Mouse (Mus musculus): Measurements from ENCODE around the gene Slit1. TPM values are rescaled to one million over a fixed set of nuclear protein-coding genes. Genes with fewer than 3 reads are reported as not detected.

Slit1 gene
- polyA plus RNA-seq, 1 experiment from 2014 or later: 0.35 TPM

GRCm38 (mm10) chr19:41768711-41769110, 25.2 kb upstream of the Slit1 start:
- Histone ChIP-seq H3K4me3 (ENCODE audit: low read depth, low read length) (no peak overlapping the region), H3K4me2 (replicated peaks; ENCODE audit: low read depth) (no peak overlapping the region), H3K27me3 (replicated peaks; ENCODE audit: control insufficient read depth, insufficient read depth, low read length) (no peaks in the 10 kb centered on the region), H3K9me3 (ENCODE audit: control insufficient read depth) (no peaks in the 10 kb centered on the region), H3K36me3 (ENCODE audit: control insufficient read depth, insufficient read depth) (peaks cover 35% of the 10 kb centered on the region), H3K9ac (ENCODE audit: low read depth, low read length) (no peak overlapping the region), H3K4me1 (replicated peaks; ENCODE audit: control insufficient read depth, insufficient read depth, low read length) (no peaks in the 10 kb centered on the region), H3K27ac (ENCODE audit: low read depth, low read length) (no peak overlapping the region)
- TF ChIP-seq CTCF (IDR thresholded peaks at IDR 0.05; ENCODE audit: low read depth): no peak
- 91% methylated on average over 7 of the region's 7 CpGs for WGBS
- ATAC-seq: no peak

GRCm38 (mm10) chr19:41766628-41767027, 23.2 kb upstream of the Slit1 start:
- peaks cover 19% of the 10 kb centered on the region for H3K36me3 ChIP-seq (ENCODE audit: control insufficient read depth, insufficient read depth)

GRCm38 (mm10) chr19:41763870-41764660, 20.6 kb upstream of the Slit1 start:
- H3K4me3 ChIP-seq (ENCODE audit: low read depth, low read length): no peak overlapping the region
- no peak overlapping the region for H3K27ac ChIP-seq (ENCODE audit: low read depth, low read length)
- no peaks in the 10 kb centered on the region for H3K4me1 ChIP-seq (replicated peaks; ENCODE audit: control insufficient read depth, insufficient read depth, low read length)
- ATAC-seq: peak; percentile 61; the same call in 1 of the 2 replicates
- WGBS: 28% methylated on average over 12 of the region's 12 CpGs
- peak; percentile 96 for TF ChIP-seq CTCF (IDR thresholded peaks at IDR 0.05; ENCODE audit: low read depth)
- H3K36me3 ChIP-seq (ENCODE audit: control insufficient read depth, insufficient read depth): peaks cover 5% of the 10 kb centered on the region; the same call in 1 of the 2 replicates
- H3K27me3 ChIP-seq (replicated peaks; ENCODE audit: control insufficient read depth, insufficient read depth, low read length): no peaks in the 10 kb centered on the region
- no peaks in the 10 kb centered on the region for H3K9me3 ChIP-seq (ENCODE audit: control insufficient read depth)
- H3K9ac ChIP-seq (ENCODE audit: low read depth, low read length): no peak overlapping the region
- no peak overlapping the region for H3K4me2 ChIP-seq (replicated peaks; ENCODE audit: low read depth)

More at GRCm38 (mm10) chr19:41766628-41767027, 23.2 kb upstream of the Slit1 start:
- no peak overlapping the region for H3K4me2 ChIP-seq (replicated peaks; ENCODE audit: low read depth)
- no peak for ATAC-seq
- no peak overlapping the region for H3K9ac ChIP-seq (ENCODE audit: low read depth, low read length)
- no peaks in the 10 kb centered on the region for H3K4me1 ChIP-seq (replicated peaks; ENCODE audit: control insufficient read depth, insufficient read depth, low read length)
- H3K9me3 ChIP-seq (ENCODE audit: control insufficient read depth): no peaks in the 10 kb centered on the region
- H3K27ac ChIP-seq (ENCODE audit: low read depth, low read length): no peak overlapping the region
- TF ChIP-seq CTCF (IDR thresholded peaks at IDR 0.05; ENCODE audit: low read depth): no peak
- no peak overlapping the region for H3K4me3 ChIP-seq (ENCODE audit: low read depth, low read length)
- WGBS: 88% methylated on average over 5 of the region's 5 CpGs
- no peaks in the 10 kb centered on the region for H3K27me3 ChIP-seq (replicated peaks; ENCODE audit: control insufficient read depth, insufficient read depth, low read length)

GRCm38 (mm10) chr19:41761529-41761928, 18.1 kb upstream of the Slit1 start:
- ATAC-seq: no peak; the same call in 1 of the 2 replicates
- peak; percentile 77 for TF ChIP-seq CTCF (IDR thresholded peaks at IDR 0.05; ENCODE audit: low read depth)
- no peak overlapping the region for H3K4me3 ChIP-seq (ENCODE audit: low read depth, low read length)
- no peak overlapping the region for H3K27ac ChIP-seq (ENCODE audit: low read depth, low read length)
- no peak overlapping the region for H3K9ac ChIP-seq (ENCODE audit: low read depth, low read length)
- WGBS: 47% methylated on average over 9 of the region's 9 CpGs
- H3K9me3 ChIP-seq (ENCODE audit: control insufficient read depth): no peaks in the 10 kb centered on the region
- no peak overlapping the region for H3K4me2 ChIP-seq (replicated peaks; ENCODE audit: low read depth)
- H3K36me3 ChIP-seq (ENCODE audit: control insufficient read depth, insufficient read depth): no peaks in the 10 kb centered on the region
- no peaks in the 10 kb centered on the region for H3K27me3 ChIP-seq (replicated peaks; ENCODE audit: control insufficient read depth, insufficient read depth, low read length)
- no peaks in the 10 kb centered on the region for H3K4me1 ChIP-seq (replicated peaks; ENCODE audit: control insufficient read depth, insufficient read depth, low read length)

- ATAC-seq: no peak
- H3K27me3 ChIP-seq (replicated peaks; ENCODE audit: control insufficient read depth, insufficient read depth, low read length): no peaks in the 10 kb centered on the region
- WGBS: 80% methylated on average over 6 of the region's 6 CpGs
- no peak overlapping the region for H3K4me2 ChIP-seq (replicated peaks; ENCODE audit: low read depth)
- no peak overlapping the region for H3K9ac ChIP-seq (ENCODE audit: low read depth, low read length)
- H3K36me3 ChIP-seq (ENCODE audit: control insufficient read depth, insufficient read depth): no peaks in the 10 kb centered on the region
- peak; percentile 30 for TF ChIP-seq CTCF (IDR thresholded peaks at IDR 0.05; ENCODE audit: low read depth)
- H3K4me1 ChIP-seq (replicated peaks; ENCODE audit: control insufficient read depth, insufficient read depth, low read length): no peaks in the 10 kb centered on the region
- H3K9me3 ChIP-seq (ENCODE audit: control insufficient read depth): no peaks in the 10 kb centered on the region
- H3K4me3 ChIP-seq (ENCODE audit: low read depth, low read length): no peak overlapping the region
- no peak overlapping the region for H3K27ac ChIP-seq (ENCODE audit: low read depth, low read length)
Observed at GRCm38 (mm10) chr19:41759765-41760164, 16.3 kb upstream of the Slit1 start.

GRCm38 (mm10) chr19:41759270-41759669, 15.8 kb upstream of the Slit1 start:
- H3K4me1 ChIP-seq (replicated peaks; ENCODE audit: control insufficient read depth, insufficient read depth, low read length): no peaks in the 10 kb centered on the region
- ATAC-seq: no peak
- H3K36me3 ChIP-seq (ENCODE audit: control insufficient read depth, insufficient read depth): no peaks in the 10 kb centered on the region
- no peaks in the 10 kb centered on the region for H3K9me3 ChIP-seq (ENCODE audit: control insufficient read depth)
- no peak overlapping the region for H3K27ac ChIP-seq (ENCODE audit: low read depth, low read length)
- no peaks in the 10 kb centered on the region for H3K27me3 ChIP-seq (replicated peaks; ENCODE audit: control insufficient read depth, insufficient read depth, low read length)
- no peak overlapping the region for H3K4me3 ChIP-seq (ENCODE audit: low read depth, low read length)
- no peak for TF ChIP-seq CTCF (IDR thresholded peaks at IDR 0.05; ENCODE audit: low read depth)
- no peak overlapping the region for H3K4me2 ChIP-seq (replicated peaks; ENCODE audit: low read depth)
- WGBS: 87% methylated on average over 5 of the region's 5 CpGs
- H3K9ac ChIP-seq (ENCODE audit: low read depth, low read length): no peak overlapping the region

Measured in intestine, postnatal 0 days (tissue).